Mouse (Mus musculus): ENCODE results near the gene Rbm4b.

DNA sequence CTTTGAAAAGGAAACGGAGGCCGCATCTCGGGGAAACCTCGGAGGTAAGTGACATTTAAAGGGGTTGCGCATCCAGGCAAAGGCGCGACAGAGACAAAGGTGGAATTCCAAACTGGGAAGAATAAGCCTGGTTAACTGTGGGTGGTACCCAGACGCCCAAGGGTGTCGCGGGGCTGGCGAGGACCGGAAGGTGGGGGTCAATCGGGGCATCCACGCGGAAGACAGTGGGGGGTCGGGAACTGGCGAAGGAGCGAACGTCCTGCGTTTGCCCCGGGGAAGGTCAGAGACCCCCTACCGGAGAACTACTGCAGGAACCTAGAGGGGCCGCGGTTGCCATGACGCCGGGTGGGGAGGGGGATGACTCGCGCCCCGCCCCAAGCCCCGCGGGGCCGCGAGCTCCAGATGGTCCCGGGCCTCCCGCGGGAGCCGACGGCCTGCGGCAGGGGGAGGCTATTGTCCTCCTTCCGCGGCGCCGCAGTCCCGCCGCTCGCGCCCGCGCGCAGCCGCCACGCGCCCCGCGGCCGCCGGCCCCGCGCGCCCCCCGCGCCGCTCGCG is 44.6 kb upstream of the Rbm4b start:
- TF ChIP-seq CTCF (conservative IDR thresholded peaks at IDR 0.05; ENCODE audit: low read length): no peak
- TF ChIP-seq NANOG (IDR thresholded peaks at IDR 0.05; ENCODE audit: borderline replicate concordance, low read length): no peak
